Mouse (Mus musculus) MEL (cell line): Measurements from ENCODE around the gene Dnase1l1. TPM values are rescaled to one million over a fixed set of nuclear protein-coding genes. Genes with fewer than 3 reads are reported as not detected.

Experiments used
- DNase-seq: peaks from one replicate; pipeline ENCODE4 v3.0.0; 2011; ENCODE audit warnings: low read depth, low spot score
- H3K27ac ChIP-seq: 2 replicates; pipeline ENCODE4 v1.5.1; 2012; ENCODE audit warnings: low read depth, mild to moderate bottlenecking, control low read depth, low read length, moderate library complexity; ENCODE audit not compliant: control insufficient read depth
- H3K27me3 ChIP-seq, 2 experiments: fragments of 150-350 bp in 1 of 2; sonication (generic) in 1 of 2; 2 replicates each; pipeline ENCODE4 v1.6.1; 2012; ENCODE audit warnings: low read length in 2 of 2, mild to moderate bottlenecking in 2 of 2, improper control_type of control experiment in 1 of 2, moderate library complexity in 1 of 2; ENCODE audit not compliant: insufficient read depth in 2 of 2, control insufficient read depth in 1 of 2
- H3K36me3 ChIP-seq, 2 experiments: 2 replicates each; pipeline ENCODE4 v1.6.1; 2012 to 2014; ENCODE audit warnings: low read length in 2 of 2, improper control_type of control experiment in 1 of 2, inconsistent platforms in 1 of 2, mild to moderate bottlenecking in 1 of 2; ENCODE audit not compliant: insufficient read depth in 2 of 2, control insufficient read depth in 1 of 2
- H3K4me1 ChIP-seq, 2 experiments: fragments of 150-350 bp in 1 of 2; sonication (generic) in 1 of 2; 2 replicates each; pipeline ENCODE4 v1.6.1; 2012; ENCODE audit warnings: low read length in 2 of 2, improper control_type of control experiment in 1 of 2, mild to moderate bottlenecking in 1 of 2; ENCODE audit not compliant: insufficient read depth in 2 of 2, control insufficient read depth in 1 of 2
- H3K4me3 ChIP-seq, 2 experiments: fragments of 150-350 bp in 1 of 2; sonication (generic) in 1 of 2; 2 replicates each; pipeline ENCODE4 v1.5.1; 2012; ENCODE audit warnings: low read depth in 2 of 2, low read length in 2 of 2, mild to moderate bottlenecking in 2 of 2, moderate library complexity in 2 of 2, control low read depth in 1 of 2, improper control_type of control experiment in 1 of 2; ENCODE audit not compliant: control insufficient read depth in 1 of 2, insufficient read depth in 1 of 2
- H3K79me2 ChIP-seq: 2 replicates; pipeline ENCODE4 v1.6.1; 2012; ENCODE audit warnings: mild to moderate bottlenecking, low read length, moderate library complexity; ENCODE audit not compliant: control insufficient read depth, poor library complexity, insufficient read depth
- H3K9ac ChIP-seq: 2 replicates; pipeline ENCODE4 v1.6.1; 2012; ENCODE audit warnings: low read depth, mild to moderate bottlenecking, control low read depth, low read length, moderate library complexity; ENCODE audit not compliant: control insufficient read depth, poor library complexity, severe bottlenecking
- H3K9me3 ChIP-seq: fragments of 150-350 bp; sonication (generic); replicated peaks from 2 replicates; pipeline ENCODE4 v1.6.1; 2012; ENCODE audit warnings: mild to moderate bottlenecking, low read length, improper control_type of control experiment, moderate library complexity; ENCODE audit not compliant: insufficient read depth
- CHD1 ChIP-seq: IDR thresholded peaks from 2 replicates; pipeline ENCODE4 v1.6.1; 2012; ENCODE audit warnings: low read depth, mild to moderate bottlenecking, inconsistent platforms, low read length, improper control_type of control experiment
- CHD2 ChIP-seq: IDR thresholded peaks from 2 replicates; pipeline ENCODE4 v1.6.1; 2011; ENCODE audit warnings: low read length, improper control_type of control experiment
- CTCF ChIP-seq, 3 experiments: IDR thresholded peaks in 2 of 3; conservative IDR thresholded peaks in 1 of 3; 2 replicates each; pipeline ENCODE4 v1.5.1; 2011 to 2012; ENCODE audit warnings: low read length in 3 of 3, low read depth in 2 of 3, mild to moderate bottlenecking in 2 of 3, improper control_type of control experiment in 1 of 3, inconsistent platforms in 1 of 3, mixed read lengths in 1 of 3, moderate library complexity in 1 of 3; ENCODE audit not compliant: control insufficient read depth in 1 of 3, insufficient read depth in 1 of 3, poor library complexity in 1 of 3, severe bottlenecking in 1 of 3
- E2F4 ChIP-seq: IDR thresholded peaks from 2 replicates; pipeline ENCODE4 v1.6.1; 2011; ENCODE audit warnings: low read depth, low read length, improper control_type of control experiment, borderline replicate concordance
- ELF1 ChIP-seq: IDR thresholded peaks from 2 replicates; pipeline ENCODE4 v1.6.1; 2014; ENCODE audit warnings: low read depth, mild to moderate bottlenecking, inconsistent platforms, low read length, improper control_type of control experiment, moderate library complexity
- EP300 ChIP-seq, 2 experiments: IDR thresholded peaks; 2 replicates each; pipeline ENCODE4 v1.6.1; 2011; ENCODE audit warnings: improper control_type of control experiment in 2 of 2, low read length in 2 of 2, low read depth in 1 of 2, mild to moderate bottlenecking in 1 of 2
- ETS1 ChIP-seq: IDR thresholded peaks from 2 replicates; pipeline ENCODE4 v1.6.1; 2012; ENCODE audit warnings: low read depth, mild to moderate bottlenecking, inconsistent platforms, low read length, improper control_type of control experiment, moderate library complexity
- GABPA ChIP-seq: IDR thresholded peaks from 2 replicates; pipeline ENCODE4 v1.6.1; 2012; ENCODE audit warnings: low read depth, mild to moderate bottlenecking, inconsistent platforms, low read length, improper control_type of control experiment, moderate library complexity
- GATA1 ChIP-seq: IDR thresholded peaks from 2 replicates; pipeline ENCODE4 v1.6.1; 2011; ENCODE audit warnings: low read depth, low read length, improper control_type of control experiment
- HCFC1 ChIP-seq: IDR thresholded peaks from 2 replicates; pipeline ENCODE4 v1.6.1; 2012; ENCODE audit warnings: low read depth, mild to moderate bottlenecking, inconsistent platforms, low read length, improper control_type of control experiment, moderate library complexity
- MAFK ChIP-seq: IDR thresholded peaks from 2 replicates; pipeline ENCODE4 v1.6.1; 2011; ENCODE audit warnings: low read depth, mild to moderate bottlenecking, low read length, improper control_type of control experiment, borderline replicate concordance
- MAX ChIP-seq: IDR thresholded peaks from 2 replicates; pipeline ENCODE4 v1.6.1; 2011; ENCODE audit warnings: low read length, improper control_type of control experiment
- MAZ ChIP-seq: IDR thresholded peaks from 2 replicates; pipeline ENCODE4 v1.6.1; 2012; ENCODE audit warnings: low read depth, mild to moderate bottlenecking, inconsistent platforms, low read length, improper control_type of control experiment
- MEF2A ChIP-seq: IDR thresholded peaks from 2 replicates; pipeline ENCODE4 v1.6.1; 2014; ENCODE audit warnings: low read depth, mild to moderate bottlenecking, inconsistent platforms, low read length, improper control_type of control experiment; ENCODE audit not compliant: poor library complexity, insufficient replicate concordance, severe bottlenecking; ENCODE audit errors: extremely low read depth
- MXI1 ChIP-seq: IDR thresholded peaks from 2 replicates; pipeline ENCODE4 v1.6.1; 2011; ENCODE audit warnings: mild to moderate bottlenecking, low read depth, low read length, improper control_type of control experiment
- MYB ChIP-seq: IDR thresholded peaks from 2 replicates; pipeline ENCODE4 v1.6.1; 2011; ENCODE audit warnings: mild to moderate bottlenecking, low read depth, low read length, improper control_type of control experiment
- NELFE ChIP-seq: IDR thresholded peaks from 2 replicates; pipeline ENCODE4 v1.6.1; 2011; ENCODE audit warnings: low read depth, low read length, improper control_type of control experiment
- NRF1 ChIP-seq: IDR thresholded peaks from 2 replicates; pipeline ENCODE4 v1.6.1; 2014; ENCODE audit warnings: low read depth, mild to moderate bottlenecking, inconsistent platforms, low read length, improper control_type of control experiment, moderate library complexity; ENCODE audit not compliant: poor library complexity, insufficient read depth, severe bottlenecking
- POLR2A ChIP-seq, 2 experiments: IDR thresholded peaks; 2 replicates each; pipeline ENCODE4 v1.6.1; 2011 to 2012; ENCODE audit warnings: low read length in 2 of 2, mild to moderate bottlenecking in 2 of 2, control low read depth in 1 of 2, improper control_type of control experiment in 1 of 2, low read depth in 1 of 2, moderate library complexity in 1 of 2; ENCODE audit not compliant: control insufficient read depth in 1 of 2, insufficient read depth in 1 of 2, poor library complexity in 1 of 2
- POLR2AphosphoS2 ChIP-seq: IDR thresholded peaks from 2 replicates; pipeline ENCODE4 v1.6.1; 2011; ENCODE audit warnings: low read length, improper control_type of control experiment
- RAD21 ChIP-seq: IDR thresholded peaks from 2 replicates; pipeline ENCODE4 v1.6.1; 2011; ENCODE audit warnings: mild to moderate bottlenecking, low read depth, low read length, improper control_type of control experiment
- RCOR1 ChIP-seq: IDR thresholded peaks from 2 replicates; pipeline ENCODE4 v1.6.1; 2012; ENCODE audit warnings: low read depth, mild to moderate bottlenecking, inconsistent platforms, low read length, improper control_type of control experiment
- SIN3A ChIP-seq: IDR thresholded peaks from 2 replicates; pipeline ENCODE4 v1.6.1; 2012; ENCODE audit warnings: low read length, improper control_type of control experiment, inconsistent platforms
- SMC3 ChIP-seq: IDR thresholded peaks from 2 replicates; pipeline ENCODE4 v1.6.1; 2011; ENCODE audit warnings: low read depth, low read length, improper control_type of control experiment
- TAL1 ChIP-seq: IDR thresholded peaks from 2 replicates; pipeline ENCODE4 v1.6.1; 2012; ENCODE audit warnings: mild to moderate bottlenecking, inconsistent platforms, low read length, moderate library complexity, mixed read lengths
- TBP ChIP-seq: IDR thresholded peaks from 2 replicates; pipeline ENCODE4 v1.8.0; 2011; ENCODE audit warnings: low read depth, low read length, improper control_type of control experiment
- TCF12 ChIP-seq: IDR thresholded peaks from 2 replicates; pipeline ENCODE4 v1.6.1; 2014; ENCODE audit warnings: low read depth, mild to moderate bottlenecking, inconsistent platforms, low read length, improper control_type of control experiment, moderate library complexity
- USF1 ChIP-seq: IDR thresholded peaks from 2 replicates; pipeline ENCODE4 v1.6.1; 2014; ENCODE audit warnings: low read depth, mild to moderate bottlenecking, inconsistent platforms, low read length, improper control_type of control experiment, moderate library complexity
- USF2 ChIP-seq, 2 experiments: IDR thresholded peaks; 2 replicates each; pipeline ENCODE4 v1.6.1; 2011 to 2012; ENCODE audit warnings: improper control_type of control experiment in 2 of 2, low read length in 2 of 2, borderline replicate concordance in 1 of 2, inconsistent platforms in 1 of 2, low read depth in 1 of 2, mild to moderate bottlenecking in 1 of 2; ENCODE audit not compliant: insufficient read depth in 1 of 2
- ZKSCAN1 ChIP-seq: IDR thresholded peaks from 2 replicates; pipeline ENCODE4 v1.6.1; 2012; ENCODE audit warnings: low read depth, mild to moderate bottlenecking, inconsistent platforms, low read length, improper control_type of control experiment, moderate library complexity
- polyA plus RNA-seq, 2 experiments: library from polyadenylated mRNA; stranded (reverse) in 1 of 2; unstranded in 1 of 2; fragments of >175 nt in 1 of 2; fragments of >200 nt in 1 of 2; gene quantifications; 2 replicates each; pipeline versions ENCODE4 v1.2.1 to v1.2.4; 2012; ENCODE audit warnings: low replicate concordance in 2 of 2, low read depth in 1 of 2; ENCODE audit not compliant: insufficient read length in 2 of 2, insufficient read depth in 1 of 2, missing spikeins in 1 of 2
- total RNA-seq: library from RNA; depleted of rRNA; stranded (reverse); fragments of 300-350 nt; gene quantifications from 2 replicates; pipeline ENCODE4 v1.2.3, GENCODE M21; 2012

Dnase1l1 gene
- total and polyA plus RNA-seq, 3 experiments = 5.0 to 9.5 TPM; not detected in 1

DNA sequence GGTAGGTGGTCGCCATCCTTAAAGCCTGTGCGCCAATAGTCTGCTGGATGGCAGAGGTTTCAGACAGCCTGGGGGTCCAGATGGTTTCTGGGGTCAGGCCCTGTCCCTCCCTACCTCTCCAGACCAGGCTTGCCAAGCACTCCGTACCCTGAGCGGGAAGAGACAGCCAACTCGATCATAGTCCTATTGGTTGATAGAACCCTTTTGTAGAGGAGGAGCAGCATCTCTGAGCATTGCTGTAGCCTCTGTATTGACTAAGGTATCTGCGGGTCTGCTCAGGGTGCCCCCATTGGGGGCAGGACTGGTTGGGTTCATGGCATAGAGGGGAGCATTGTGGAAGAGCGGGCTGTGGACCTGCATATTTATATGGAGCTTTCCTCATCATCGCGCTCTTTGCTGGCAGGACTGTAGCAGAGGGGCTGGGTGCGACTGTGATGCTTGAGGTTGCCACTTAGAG lies 47.1 kb upstream of the Dnase1l1 start:
- peak; percentile 24 for DNase-seq
- H3K36me3 ChIP-seq = peaks cover 0 to 12% of the 10 kb centered on the region in 2 experiments; a peak in 2 of 4 replicates
- peaks cover 7% of the 10 kb centered on the region for H3K79me2 ChIP-seq
- no peaks in the 10 kb centered on the region for H3K9me3 ChIP-seq
- TF ChIP-seq CHD1 (no peak), MYB (no peak), RCOR1 (no peak), GATA1 (no peak), USF2 (IDR thresholded peaks at IDR 0.05; ENCODE audit: borderline replicate concordance in 1 of 2, insufficient read depth in 1 of 2, low read depth in 1 of 2, low read length in 2 of 2) (no peak), E2F4 (no peak), ELF1 (no peak)
- H3K27ac ChIP-seq = peak overlapping the region; percentile 49
- peak overlapping the region; percentile 77 for H3K9ac ChIP-seq
- H3K4me3 ChIP-seq = peak overlapping the region; percentile 61 to 70
- no peaks in the 10 kb centered on the region for H3K27me3 ChIP-seq
- peaks cover 5 to 13% of the 10 kb centered on the region in 2 experiments; a peak in 3 of 4 replicates for H3K4me1 ChIP-seq

DNA sequence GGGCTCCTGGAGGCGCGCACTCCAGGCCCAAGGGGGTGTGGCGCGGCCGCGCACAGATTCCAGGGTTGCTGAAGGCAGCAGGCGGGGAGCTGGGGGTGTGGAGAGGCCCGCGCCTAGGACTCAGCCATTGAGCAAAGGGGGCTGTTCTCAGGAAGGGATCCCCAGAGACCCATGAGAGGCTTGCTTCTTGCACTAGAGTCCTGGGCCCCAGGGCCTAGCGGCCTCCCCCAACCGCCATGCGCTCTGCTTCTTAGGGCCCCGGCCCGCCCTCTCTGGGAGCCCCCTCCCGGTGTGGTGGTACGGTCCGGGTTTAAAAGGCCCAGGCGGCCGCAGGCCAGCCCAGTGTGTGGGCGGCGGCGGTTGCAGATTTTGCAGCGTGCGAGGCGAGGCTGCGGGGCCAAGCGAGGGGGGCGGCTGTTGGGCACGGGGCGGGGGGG lies 46.6 kb upstream of the Dnase1l1 start, which contains the start of gene Plxna3:
Plxna3 (plus strand) TSS at position 342 of the 437 bp plus-strand sequence.
- Histone ChIP-seq H3K4me3 (peak within 1 kb of the TSS; percentile 61 to 70), H3K4me1 (peaks cover 5 to 13% of the 10 kb centered on the region in 2 experiments; a peak in 3 of 4 replicates), H3K79me2 (peaks cover 7% of the 10 kb centered on the region), H3K27me3 (no peaks in the 10 kb centered on the region), H3K9me3 (no peaks in the 10 kb centered on the region), H3K9ac (peak within 1 kb of the TSS; percentile 77), H3K27ac (peak within 1 kb of the TSS; percentile 68), H3K36me3 (peaks cover 0 to 12% of the 10 kb centered on the region in 2 experiments; a peak in 2 of 4 replicates)
- peak; percentile 79 for DNase-seq
- TF ChIP-seq MAFK = no peak
- peak; percentile 35; the same call in 1 of the 2 replicates for TF ChIP-seq SIN3A
- TF ChIP-seq USF2 (IDR thresholded peaks at IDR 0.05; ENCODE audit: borderline replicate concordance in 1 of 2, insufficient read depth in 1 of 2, low read depth in 1 of 2, low read length in 2 of 2) = no peak
- no peak for TF ChIP-seq CHD2
- TF ChIP-seq MEF2A = no peak
- TF ChIP-seq TCF12 = peak; percentile 29; the same call in 1 of the 2 replicates
- peak; percentile 35 to 62; a peak in 1 of 4 replicates for TF ChIP-seq POLR2A (IDR thresholded peaks at IDR 0.05; ENCODE audit: control insufficient read depth in 1 of 2, insufficient read depth in 1 of 2, low read depth in 1 of 2, low read length in 2 of 2, poor library complexity in 1 of 2)
- TF ChIP-seq TAL1 = no peak
- no peak for TF ChIP-seq RCOR1
- TF ChIP-seq TBP = peak; percentile 86
- TF ChIP-seq CHD1 = peak; percentile 98
- TF ChIP-seq RAD21 = no peak
- no peak for TF ChIP-seq SMC3
- TF ChIP-seq GABPA = no peak
- TF ChIP-seq EP300 (IDR thresholded peaks at IDR 0.05; ENCODE audit: low read depth in 1 of 2, low read length in 2 of 2) = no peak; a peak in 1 of 4 replicates
- no peak for TF ChIP-seq MAZ
- TF ChIP-seq GATA1 = no peak
- 0 out of 2 replicates have a peak, but pooled peaks have one; percentile 19 for TF ChIP-seq HCFC1
- no peak for TF ChIP-seq ELF1
- no peak for TF ChIP-seq CTCF (IDR thresholded peaks at IDR 0.05 in 2 of 3, conservative IDR thresholded peaks at IDR 0.05 in 1 of 3; ENCODE audit: control insufficient read depth in 1 of 3, insufficient read depth in 1 of 3, low read depth in 2 of 3, low read length in 3 of 3, poor library complexity in 1 of 3, severe bottlenecking in 1 of 3)
- TF ChIP-seq ETS1 = no peak
- TF ChIP-seq MAX = no peak
- TF ChIP-seq NELFE = peak; percentile 41; the same call in 1 of the 2 replicates
- no peak for TF ChIP-seq POLR2AphosphoS2
- no peak for TF ChIP-seq USF1
- peak; percentile 40; the same call in 1 of the 2 replicates for TF ChIP-seq MXI1
- no peak for TF ChIP-seq NRF1
- TF ChIP-seq ZKSCAN1 = no peak
- TF ChIP-seq E2F4 = no peak
